Mouse (Mus musculus): ENCODE results near the gene Fgfr2. TPM values are rescaled to one million over a fixed set of nuclear protein-coding genes. Genes with fewer than 3 reads are reported as not detected.

Fgfr2 gene
- total RNA-seq, 2 experiments from 2014 or later = 1.7 to 3.7 TPM

DNA sequence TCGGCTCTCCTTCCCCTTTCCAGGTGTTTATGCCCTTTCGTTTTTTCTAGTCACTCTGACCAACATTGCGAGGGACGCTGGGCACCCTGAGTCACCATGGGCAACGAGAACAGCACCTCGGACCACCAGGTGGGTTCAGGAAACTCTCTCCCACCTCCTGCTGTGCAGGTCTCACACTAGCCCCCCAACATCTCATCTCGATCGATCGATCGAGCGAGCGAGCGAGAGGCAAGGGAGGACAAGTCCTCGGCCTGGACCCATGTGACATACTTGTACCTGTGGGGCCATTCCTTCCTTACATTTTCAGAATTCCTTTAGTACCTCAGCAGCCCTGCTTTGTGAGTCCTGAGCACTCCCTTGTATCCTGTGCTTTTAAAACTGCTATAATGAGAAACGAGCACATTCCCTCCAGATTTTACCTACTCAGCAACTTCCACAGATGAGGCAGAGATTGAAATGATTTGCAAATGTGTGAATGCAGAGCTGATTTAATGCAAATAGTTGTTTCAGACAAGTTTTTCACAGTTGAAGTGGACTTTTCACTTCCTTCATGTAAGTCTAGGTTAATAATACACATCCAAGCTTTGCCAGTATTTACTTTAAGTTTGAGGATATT is 2545.7 kb downstream of the Fgfr2 start, which contains the start of gene Tacc2:
Gene Tacc2, plus strand, starts transcription at position 51 of the 616 bp plus-strand sequence.
- no peak for ATAC-seq (replicated peaks; ENCODE audit: low FRiP score, poor library complexity, severe bottlenecking)

DNA sequence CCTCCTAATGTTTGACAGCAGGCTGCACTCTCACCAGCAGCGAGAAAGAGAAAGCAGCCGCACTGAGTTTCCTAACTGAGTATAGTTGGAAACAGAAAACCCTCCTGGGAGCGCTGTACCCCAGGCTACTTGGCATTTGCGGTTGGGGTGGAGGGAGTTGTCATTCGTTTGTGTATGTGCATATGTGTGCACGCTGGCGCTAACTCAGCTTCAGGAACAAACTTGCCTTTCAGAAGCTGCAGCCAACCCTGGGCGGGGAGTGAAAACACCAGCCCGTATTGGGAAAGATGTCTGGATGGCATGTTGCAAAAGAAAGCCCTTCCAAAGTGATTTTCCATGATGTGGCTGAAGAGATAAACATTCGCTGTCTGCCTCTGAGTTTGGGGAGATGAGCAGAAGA is 2546.2 kb downstream of the Fgfr2 start:
- no peak for ATAC-seq (replicated peaks; ENCODE audit: low FRiP score, poor library complexity, severe bottlenecking)

DNA sequence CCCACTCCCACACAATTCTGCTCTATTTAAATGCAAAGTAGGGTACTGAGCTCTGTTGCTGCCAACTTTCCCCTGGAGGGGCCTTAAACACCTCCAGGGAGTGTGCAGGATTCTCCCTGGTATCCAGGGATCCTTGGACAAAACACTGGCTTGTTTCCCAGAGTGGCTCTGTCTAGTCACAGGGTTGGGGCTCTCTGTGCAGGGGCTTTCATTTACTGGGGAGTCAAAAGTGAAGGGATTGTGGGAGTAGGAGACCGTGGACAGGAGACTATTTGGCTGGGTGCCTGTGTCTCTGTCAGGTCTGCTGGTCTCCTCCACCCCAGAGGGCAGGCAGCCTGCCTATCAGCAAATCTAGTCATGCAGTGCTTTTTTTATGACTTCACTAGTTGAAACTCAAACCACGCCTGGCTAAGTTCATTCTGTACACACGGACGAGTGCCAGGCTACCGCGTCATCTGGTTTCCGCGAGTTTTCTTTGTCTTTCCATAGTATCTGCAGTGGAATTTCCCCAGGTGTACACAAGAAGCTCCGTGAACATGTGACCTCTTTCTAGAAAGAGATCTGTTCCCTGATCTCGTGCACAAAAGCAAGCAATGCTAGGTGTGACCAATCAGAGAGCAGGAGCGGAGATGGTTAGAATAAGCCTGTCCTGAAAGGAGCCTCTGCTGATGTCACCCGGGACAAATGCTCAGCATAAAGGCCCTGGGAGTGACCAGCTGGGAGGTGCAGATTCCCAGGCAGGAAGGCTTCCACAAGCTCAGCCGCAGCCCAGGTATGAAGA is 2548.7 kb downstream of the Fgfr2 start:
- no peak for ATAC-seq (replicated peaks; ENCODE audit: low FRiP score, poor library complexity, severe bottlenecking)

DNA sequence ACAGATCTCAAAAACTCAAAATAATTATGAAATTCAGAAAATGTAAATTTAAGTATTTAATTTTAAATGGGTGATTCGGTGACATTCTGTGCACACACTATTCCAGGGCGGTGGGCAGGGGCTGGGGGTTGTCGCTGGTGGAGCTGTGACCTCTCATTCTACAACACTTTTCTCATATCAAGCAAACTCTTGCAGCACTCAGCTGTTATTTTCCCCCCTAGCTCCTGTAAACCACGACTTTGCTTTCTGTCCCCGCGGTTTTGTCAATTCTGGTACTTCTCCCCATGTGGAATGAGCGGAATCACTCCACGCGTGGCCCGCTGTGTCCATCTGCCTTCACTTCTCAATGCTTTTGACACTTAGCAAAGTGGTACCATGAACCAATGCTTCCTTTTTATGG is 2549.4 kb downstream of the Fgfr2 start:
- no peak for ATAC-seq (replicated peaks; ENCODE audit: low FRiP score, poor library complexity, severe bottlenecking)

DNA sequence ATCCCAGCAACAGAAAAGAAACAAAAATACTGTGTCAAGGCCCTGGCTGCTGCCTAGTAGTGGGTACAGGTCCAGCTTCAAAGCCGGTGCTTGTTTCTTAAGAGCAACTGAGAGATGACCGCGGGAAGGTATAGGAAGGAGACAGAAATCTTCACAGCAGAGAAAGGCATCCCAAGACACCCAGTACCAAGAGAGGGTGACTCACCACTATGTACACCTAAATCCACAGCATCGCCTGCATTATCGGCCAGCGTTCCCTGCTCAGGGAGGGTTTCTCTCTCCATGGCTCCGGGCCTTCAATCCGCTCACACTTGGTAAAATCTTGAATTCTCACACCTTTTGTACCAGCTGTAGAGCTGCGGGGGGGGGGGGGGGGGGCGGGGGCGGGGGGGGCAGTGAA is 2550.3 kb downstream of the Fgfr2 start, which contains the start of gene Nsmce4a:
Gene Nsmce4a, minus strand, starts transcription at position 298 of the 400 bp plus-strand sequence.
- ATAC-seq (replicated peaks; ENCODE audit: low FRiP score, poor library complexity, severe bottlenecking) = no peak

DNA sequence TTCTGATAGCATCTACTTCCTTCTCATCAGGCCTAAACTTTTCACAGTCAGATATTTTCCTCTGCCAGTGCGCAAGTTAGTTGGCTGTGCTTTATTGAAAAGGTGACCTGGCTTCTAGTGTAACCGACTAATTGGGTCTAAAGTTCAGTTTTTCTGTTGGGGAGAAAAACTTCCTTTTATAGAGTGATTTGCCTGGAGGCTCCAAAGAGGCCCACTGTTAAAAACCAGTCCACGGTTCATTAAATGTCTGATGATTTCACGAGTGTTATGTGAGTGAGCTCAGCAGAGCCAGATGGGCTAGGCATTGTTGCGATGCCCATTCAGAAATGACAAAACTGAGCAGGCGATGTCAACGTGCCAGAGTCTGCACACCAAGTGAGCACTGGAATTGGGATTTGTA is 2552.7 kb downstream of the Fgfr2 start:
- no peak for ATAC-seq (replicated peaks; ENCODE audit: low FRiP score, poor library complexity, severe bottlenecking)

DNA sequence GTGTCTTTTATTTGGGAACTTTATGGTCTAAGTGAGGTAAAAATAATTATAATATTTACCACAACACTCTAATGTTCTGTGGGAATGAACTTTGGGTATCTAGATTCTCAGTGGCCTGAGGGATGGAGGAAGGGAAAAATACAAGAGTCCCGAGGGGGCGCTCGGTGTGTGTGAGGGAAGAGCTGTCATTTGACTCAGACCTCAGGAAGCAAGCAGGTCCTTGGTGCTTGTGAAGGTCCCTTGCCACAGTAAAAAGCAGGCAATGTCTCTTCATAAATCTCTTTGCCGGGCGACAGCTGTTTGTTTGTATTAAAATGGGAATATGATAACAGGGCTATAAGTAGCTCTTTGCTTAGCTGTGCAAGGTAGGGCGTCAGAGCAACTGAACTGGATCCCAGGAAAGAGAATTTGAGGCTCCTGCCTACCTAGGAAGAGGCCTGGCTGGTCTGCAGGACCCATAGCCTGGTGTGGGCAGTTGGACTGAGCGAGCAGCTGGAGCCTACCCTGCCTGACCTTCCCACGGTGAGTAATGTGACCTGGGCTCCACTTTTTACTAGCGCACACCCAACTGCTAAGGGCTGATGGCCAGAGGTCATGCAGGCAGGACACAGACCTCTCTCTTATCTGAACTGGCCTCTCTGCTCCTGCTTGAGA is 2554.2 kb downstream of the Fgfr2 start:
- no peak for ATAC-seq (replicated peaks; ENCODE audit: low FRiP score, poor library complexity, severe bottlenecking)

DNA sequence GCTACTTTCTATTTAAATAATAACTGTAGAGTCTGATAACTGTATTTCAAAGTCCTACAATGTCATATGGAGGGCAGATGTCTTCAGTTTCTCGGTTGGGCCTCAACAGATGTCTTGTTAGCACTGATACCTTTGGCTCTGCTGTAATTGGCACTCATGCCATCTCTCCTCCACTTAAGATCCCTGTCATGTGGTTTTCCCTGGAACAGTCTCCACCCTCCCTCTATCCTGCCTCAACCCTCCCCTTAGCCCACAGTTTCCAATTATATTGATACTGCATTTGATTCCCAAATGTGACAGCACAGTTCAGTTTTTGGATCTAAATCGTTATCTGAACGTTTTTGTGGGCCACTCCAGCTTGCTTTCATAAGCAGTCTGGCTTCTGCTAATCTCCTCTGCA is 2558.6 kb downstream of the Fgfr2 start:
- no peak for ATAC-seq (replicated peaks; ENCODE audit: low FRiP score, poor library complexity, severe bottlenecking)

DNA sequence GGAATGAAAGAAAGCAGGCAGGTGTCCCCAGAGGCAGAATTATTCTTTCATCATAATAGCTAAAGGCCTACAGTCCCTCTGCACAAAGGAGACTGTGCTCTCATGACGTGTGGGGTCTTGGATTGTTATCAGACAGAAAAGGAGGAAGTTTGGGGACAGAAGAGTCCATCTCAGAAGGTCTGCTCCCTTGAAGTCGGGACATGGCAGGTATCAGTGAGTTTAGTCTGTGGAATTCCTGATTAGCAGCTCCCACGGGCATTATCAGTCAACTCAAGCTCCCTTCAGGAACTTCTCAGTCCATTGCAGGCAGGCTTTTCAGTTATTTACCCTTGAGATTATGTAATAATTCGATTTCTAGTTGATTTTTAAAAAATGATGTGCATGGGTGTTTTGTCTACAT is 2559.3 kb downstream of the Fgfr2 start:
- ATAC-seq (replicated peaks; ENCODE audit: low FRiP score, poor library complexity, severe bottlenecking) = no peak

DNA sequence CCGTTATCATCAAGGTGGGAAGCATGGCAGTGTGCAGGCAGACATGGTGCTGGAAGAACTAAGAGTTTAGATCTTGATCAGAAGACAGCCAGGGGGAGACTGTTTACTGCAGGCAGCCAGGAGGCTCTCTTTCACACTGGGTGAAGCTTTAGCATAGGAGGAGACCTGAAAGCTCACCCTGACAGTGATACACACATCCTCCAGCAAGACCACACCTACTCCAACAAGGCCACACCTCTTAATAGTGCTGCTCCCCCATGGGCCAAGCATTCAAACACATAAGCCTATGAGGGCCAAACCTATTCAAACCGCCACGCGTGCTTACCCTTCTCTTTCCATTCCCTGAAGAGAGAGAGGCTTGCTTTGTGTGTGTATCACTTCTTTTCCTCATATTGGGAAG is 2559.9 kb downstream of the Fgfr2 start:
- ATAC-seq (replicated peaks; ENCODE audit: low FRiP score, poor library complexity, severe bottlenecking) = no peak

DNA sequence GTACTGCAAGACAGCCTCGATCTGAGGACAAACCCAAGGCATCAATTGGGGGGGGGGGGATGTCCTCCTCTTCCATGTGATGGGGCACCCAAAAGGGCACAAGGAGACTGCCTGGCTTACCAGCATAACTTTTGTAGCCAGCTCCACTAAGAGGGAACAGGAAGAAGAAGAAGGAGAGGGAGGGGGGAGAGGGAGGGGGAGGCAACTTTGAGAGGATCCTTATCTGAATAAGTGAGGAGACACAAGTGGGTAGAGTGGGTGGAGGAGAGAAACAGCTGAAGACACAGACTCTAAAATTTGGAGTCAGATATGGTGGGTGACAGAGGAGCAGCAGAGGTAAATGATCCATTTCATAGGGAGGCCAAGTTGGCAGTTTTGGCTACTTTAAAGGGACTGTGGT is 2562.2 kb downstream of the Fgfr2 start:
- no peak for ATAC-seq (replicated peaks; ENCODE audit: low FRiP score, poor library complexity, severe bottlenecking)

DNA sequence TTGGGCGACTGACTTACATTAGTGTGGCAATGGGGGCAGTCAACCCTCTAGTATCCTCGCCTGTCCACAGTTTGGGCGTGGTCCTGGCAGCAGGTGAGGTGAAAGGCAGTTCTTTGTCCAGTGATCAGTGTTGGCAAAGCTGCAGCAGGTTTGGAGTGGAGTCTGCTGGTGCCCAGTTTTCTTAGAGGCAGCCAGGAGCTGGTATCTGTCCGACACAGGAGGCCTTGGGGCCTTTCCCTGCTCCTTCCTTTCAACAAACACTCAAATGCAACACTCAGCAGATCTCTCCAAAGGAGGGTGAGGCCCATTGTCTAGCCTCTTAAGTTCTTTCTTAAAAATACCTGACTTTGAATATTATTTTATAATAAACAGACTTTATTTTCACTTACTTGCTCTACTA is 2564.6 kb downstream of the Fgfr2 start:
- no peak for ATAC-seq (replicated peaks; ENCODE audit: low FRiP score, poor library complexity, severe bottlenecking)

DNA sequence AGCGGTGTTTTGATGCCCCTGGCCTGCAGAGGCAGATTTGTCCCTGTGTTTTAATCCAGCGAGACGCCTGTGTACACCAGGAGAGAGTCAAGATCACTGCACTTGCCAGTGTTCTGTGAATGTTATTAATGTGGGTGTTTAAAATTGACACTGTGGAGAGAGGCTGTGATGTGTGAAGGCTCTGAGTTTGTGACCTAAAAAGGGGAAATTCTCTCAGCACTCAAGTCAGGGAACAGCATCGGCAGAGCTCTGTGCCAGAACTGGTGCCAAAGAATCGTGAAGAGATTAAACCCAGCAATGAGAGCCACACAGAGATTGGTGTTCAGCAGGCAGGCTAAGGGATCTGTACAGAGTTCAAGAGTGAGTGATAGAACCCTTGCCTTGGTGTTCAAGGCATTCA is 2567.6 kb downstream of the Fgfr2 start:
- ATAC-seq (replicated peaks; ENCODE audit: low FRiP score, poor library complexity, severe bottlenecking) = no peak

DNA sequence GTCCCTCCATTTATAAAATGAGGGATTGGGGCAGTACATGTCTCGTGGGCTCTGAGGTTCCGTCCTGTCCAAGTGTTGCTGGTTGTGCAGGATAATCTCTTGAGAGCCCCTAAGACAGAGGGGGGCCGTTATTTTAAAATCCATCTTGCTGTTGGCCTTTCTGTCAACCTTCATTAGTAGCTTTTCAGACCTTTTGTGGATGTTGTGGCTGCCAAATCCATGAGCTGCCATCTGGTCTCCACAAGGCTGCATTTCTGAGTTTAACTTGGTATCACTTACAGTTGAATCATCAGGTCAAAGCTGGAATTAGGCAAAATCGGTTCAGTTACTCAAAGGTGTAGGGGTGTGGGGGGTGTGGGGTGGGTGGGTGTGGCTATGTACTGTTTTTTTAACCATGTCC is 2569.8 kb downstream of the Fgfr2 start:
- ATAC-seq (replicated peaks; ENCODE audit: low FRiP score, poor library complexity, severe bottlenecking) = no peak

DNA sequence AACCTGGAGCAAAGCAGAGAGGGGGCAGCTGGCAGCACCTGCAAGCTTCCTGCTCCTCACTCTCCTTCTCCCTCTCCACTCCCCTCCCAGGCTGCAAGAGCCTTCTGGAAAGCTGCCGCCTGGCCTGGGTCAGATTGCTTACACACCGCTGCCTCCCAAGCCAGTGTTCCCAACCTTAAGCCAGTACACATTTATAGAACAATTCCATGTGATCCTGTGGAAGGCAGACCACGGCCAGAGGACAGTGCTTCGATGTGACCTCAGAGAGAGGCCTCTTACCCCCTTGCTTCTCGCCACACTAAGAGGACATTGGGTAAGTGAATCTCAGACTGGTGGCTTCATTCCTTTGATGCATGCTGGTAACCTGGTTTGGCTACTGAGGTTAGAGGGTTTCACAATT is 2570.4 kb downstream of the Fgfr2 start:
- ATAC-seq (replicated peaks; ENCODE audit: low FRiP score, poor library complexity, severe bottlenecking) = no peak

DNA sequence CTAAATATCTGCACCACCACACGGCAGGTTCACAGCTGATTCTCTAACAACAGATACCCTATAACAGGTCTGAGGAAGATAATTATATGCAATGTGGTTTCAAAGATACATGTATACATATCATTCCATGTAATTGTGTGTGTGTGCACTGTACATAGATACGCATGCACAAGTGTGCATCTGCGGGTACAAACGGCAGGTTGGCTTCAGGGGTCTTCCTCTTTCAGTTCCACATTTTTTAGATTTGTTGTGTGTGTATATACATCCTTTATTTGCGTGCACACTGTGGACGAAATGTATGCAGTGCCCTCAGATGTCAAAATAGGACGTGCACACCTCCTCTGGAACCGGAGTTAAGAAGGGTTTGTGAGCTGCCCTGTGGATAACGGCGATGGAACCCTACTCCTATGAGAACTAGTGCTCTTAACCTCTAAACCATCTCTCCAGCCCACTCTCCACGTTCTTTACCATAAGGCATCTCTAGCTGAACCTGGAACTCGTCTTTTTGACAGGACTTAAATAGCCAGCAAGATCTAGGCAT is 2575.4 kb downstream of the Fgfr2 start:
- no peak for ATAC-seq (replicated peaks; ENCODE audit: low FRiP score, poor library complexity, severe bottlenecking)

DNA sequence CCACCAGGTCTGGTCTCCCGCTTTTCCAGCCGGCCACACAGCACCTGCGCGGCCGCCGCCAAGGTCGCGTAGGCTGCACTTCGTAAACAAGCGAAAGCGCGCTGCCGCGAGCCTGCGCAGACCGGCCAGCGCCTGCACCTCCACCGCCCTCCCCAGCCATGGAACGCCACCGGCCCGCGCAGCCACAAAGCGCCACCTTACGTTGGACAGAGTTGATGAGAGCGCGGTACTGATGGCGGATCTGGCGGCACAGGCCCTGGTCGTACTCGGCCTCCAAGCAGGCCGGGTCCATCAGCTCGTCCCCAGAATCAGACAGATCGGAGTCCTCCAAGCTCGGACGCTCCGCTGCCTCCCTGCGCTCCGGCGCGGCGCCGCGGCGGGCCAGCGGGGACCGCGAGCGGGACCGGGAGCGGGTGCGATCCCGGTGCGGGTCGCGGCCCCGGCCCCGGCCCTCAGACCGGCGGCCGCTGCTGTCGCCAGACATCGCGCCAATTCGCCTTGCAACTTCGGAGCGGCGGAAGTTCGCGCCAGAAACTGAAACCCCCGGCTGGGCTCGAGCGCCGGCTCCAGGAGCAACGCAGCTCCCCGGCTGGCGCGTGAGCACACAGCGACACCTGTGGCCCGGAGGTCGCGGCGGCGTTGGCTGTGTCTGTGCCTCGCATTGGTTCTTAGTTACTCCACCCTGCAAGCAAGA is 2576.2 kb downstream of the Fgfr2 start:
- peak; percentile 91 for ATAC-seq (replicated peaks; ENCODE audit: low FRiP score, poor library complexity, severe bottlenecking)

DNA sequence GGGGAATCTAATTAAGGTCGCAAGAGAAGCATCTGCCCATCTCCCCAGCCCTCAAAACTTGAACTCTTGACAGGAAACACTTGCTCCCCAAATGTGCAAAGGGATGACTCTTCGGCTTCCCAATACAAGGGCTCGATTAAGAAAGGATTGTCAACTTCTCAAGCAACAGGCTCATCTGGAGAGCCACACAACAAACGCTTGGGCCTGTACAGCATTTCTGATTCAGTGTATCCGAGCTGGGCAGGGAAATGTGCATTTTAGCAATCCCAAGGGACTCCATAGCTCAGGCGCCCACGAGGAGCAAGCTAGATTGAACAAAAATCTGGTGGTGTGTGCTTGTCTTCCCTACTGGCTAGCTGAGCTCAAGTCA is 2576.7 kb downstream of the Fgfr2 start:
- peak; percentile 29 for ATAC-seq (replicated peaks; ENCODE audit: low FRiP score, poor library complexity, severe bottlenecking)

DNA sequence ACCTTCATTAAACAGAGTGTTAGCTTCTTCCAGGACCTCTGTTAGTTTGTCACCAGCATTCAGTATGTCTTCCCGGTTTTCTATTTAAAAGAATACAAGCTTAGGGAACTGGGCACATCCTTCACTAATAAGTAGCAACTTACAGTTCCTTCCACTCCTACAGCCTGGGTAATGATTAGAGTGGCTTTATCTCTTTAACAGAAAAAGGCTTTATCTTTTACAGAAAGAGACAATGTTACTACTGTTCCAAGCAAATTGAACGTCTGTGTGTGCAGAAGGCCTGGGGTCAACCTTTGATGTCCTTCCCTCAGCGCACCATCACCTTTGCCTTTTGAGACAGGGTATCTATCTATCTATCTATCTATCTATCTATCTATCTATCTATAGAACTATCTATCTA is 2577.3 kb downstream of the Fgfr2 start:
- no peak for ATAC-seq (replicated peaks; ENCODE audit: low FRiP score, poor library complexity, severe bottlenecking)

DNA sequence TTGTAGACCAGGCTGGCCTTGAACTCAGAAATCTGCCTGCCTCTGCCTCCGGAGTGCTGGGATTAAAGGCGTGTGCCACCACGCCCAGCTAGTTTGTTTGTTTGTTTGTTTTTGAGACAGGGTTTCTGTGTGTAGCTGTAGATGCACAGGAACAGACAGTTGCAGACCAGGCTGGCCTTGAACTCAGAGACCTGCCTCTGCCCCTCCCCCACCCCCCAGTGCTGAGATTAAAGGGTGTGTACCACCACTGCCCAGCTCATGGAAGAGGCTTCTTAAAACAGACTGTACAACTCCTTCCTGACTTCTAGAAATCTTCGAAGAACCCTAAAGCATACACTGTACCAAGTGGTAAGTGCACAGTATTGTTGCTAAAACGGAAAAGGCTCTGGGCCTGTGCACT is 2577.7 kb downstream of the Fgfr2 start:
- ATAC-seq (replicated peaks; ENCODE audit: low FRiP score, poor library complexity, severe bottlenecking) = no peak
